Mouse (Mus musculus): ENCODE data around the gene Chml. TPM values are rescaled to one million over a fixed set of nuclear protein-coding genes. Genes with fewer than 3 reads are reported as not detected.

The Chml gene
- total RNA-seq (2021): 1 to 10 TPM; 2.9 to 4.9 TPM
- long read RNA-seq, experiment 1, partial matches to known transcripts: 0 of 2 reads
- long read RNA-seq, experiment 1, other reads (novel, unspliced or antisense): 1 of 2 reads
- long read RNA-seq, experiment 2, full-length matches to known transcripts: 2 of 3 reads
- long read RNA-seq, experiment 2, partial matches to known transcripts: 0 of 3 reads
- long read RNA-seq, experiment 2, other reads (novel, unspliced or antisense): 1 of 3 reads

GRCm38 (mm10) chr1:175692246-175692996 is at the start of gene Chml, which contains the start of gene Opn3:
TSS of gene Chml (minus strand) at chr1:175692901.
TSS of gene Opn3 (minus strand) at chr1:175692776.
- peak; percentile 99 for DNase-seq (ENCODE audit: low spot score)

GRCm38 (mm10) chr1:175725771-175726170 is 33.1 kb upstream of the Chml start:
- DNase-seq (ENCODE audit: low spot score): no peak

GRCm38 (mm10) chr1:175716832-175717231 is 24.1 kb upstream of the Chml start:
- DNase-seq (ENCODE audit: low spot score): no peak

- DNase-seq (ENCODE audit: low spot score): peak; percentile 6
Observed at GRCm38 (mm10) chr1:175712338-175712909, 19.7 kb upstream of the Chml start.

GRCm38 (mm10) chr1:175708013-175708412 is 15.3 kb upstream of the Chml start:
- DNase-seq (ENCODE audit: low spot score): no peak

GRCm38 (mm10) chr1:175707599-175707998 is 14.9 kb upstream of the Chml start:
- no peak for DNase-seq (ENCODE audit: low spot score)

- DNase-seq (ENCODE audit: low spot score): no peak
Observed at GRCm38 (mm10) chr1:175701145-175701544, 8.4 kb upstream of the Chml start.

GRCm38 (mm10) chr1:175699796-175700195 is 7.1 kb upstream of the Chml start:
- no peak for DNase-seq (ENCODE audit: low spot score)

- no peak for DNase-seq (ENCODE audit: low spot score)
Observed at GRCm38 (mm10) chr1:175699375-175699774, 6.7 kb upstream of the Chml start.

- no peak for DNase-seq (ENCODE audit: low spot score)
Observed at GRCm38 (mm10) chr1:175698293-175698692, 5.6 kb upstream of the Chml start, which contains the start of gene Wdr64. TSS of gene Wdr64 (plus strand) at chr1:175698593.

- peak; percentile 4 for DNase-seq (ENCODE audit: low spot score)
Observed at GRCm38 (mm10) chr1:175693429-175693960, 794 bp upstream of the Chml start.

- DNase-seq (ENCODE audit: low spot score): no peak
Observed at GRCm38 (mm10) chr1:175692997-175693361, 278 bp upstream of the Chml start.

- no peak for DNase-seq (ENCODE audit: low spot score)
Observed at GRCm38 (mm10) chr1:175691686-175692245, 935 bp downstream of the Chml start.

- DNase-seq (ENCODE audit: low spot score): no peak
Observed at GRCm38 (mm10) chr1:175680995-175681394, 11.7 kb downstream of the Chml start.

GRCm38 (mm10) chr1:175677459-175677858 is 15.2 kb downstream of the Chml start:
- no peak for DNase-seq (ENCODE audit: low spot score)

- DNase-seq (ENCODE audit: low spot score): no peak
Observed at GRCm38 (mm10) chr1:175675116-175675515, 17.6 kb downstream of the Chml start.

- DNase-seq (ENCODE audit: low spot score): no peak
Observed at GRCm38 (mm10) chr1:175673563-175674325, 19.0 kb downstream of the Chml start.

- DNase-seq (ENCODE audit: low spot score): no peak
Observed at GRCm38 (mm10) chr1:175671626-175672025, 21.1 kb downstream of the Chml start.

- no peak for DNase-seq (ENCODE audit: low spot score)
Observed at GRCm38 (mm10) chr1:175670042-175670441, 22.7 kb downstream of the Chml start.

- DNase-seq (ENCODE audit: low spot score): no peak
Observed at GRCm38 (mm10) chr1:175669456-175669855, 23.2 kb downstream of the Chml start.
